8 mouse cellular contexts compared by ENCODE assay signal in genomic region chr19:28834388-28834787, GRCm38 (mm10). TPM values are rescaled to one million over a fixed set of nuclear protein-coding genes. Genes with fewer than 3 reads are reported as not detected.
A peak's percentile ranks its signal among the peaks of the same experiment; 100 is the strongest.
DNase-seq lines count a peak whose midpoint lies in the region; ATAC-seq and TF ChIP-seq lines count a peak whose summit lies in the region.

No protein-coding gene starts in this region.

- intact Hi-C loops in gastrocnemius, postnatal 36 days (cut with DNase I), result no loop called here

- no peak for TF ChIP-seq EP300 in ES-Bruce4 (IDR thresholded peaks at IDR 0.05; ENCODE audit: insufficient read depth, low read depth, low read length)

- H3K27me3 ChIP-seq in ES-Bruce4 (ENCODE audit: control insufficient read depth, insufficient read depth, low read length, poor library complexity, severe bottlenecking), result no peaks in the 10 kb centered on the region
- H3K27me3 ChIP-seq in forebrain, embryonic 10.5 days (ENCODE audit: poor library complexity, severe bottlenecking), result peaks cover 53% of the 10 kb centered on the region
- H3K27me3 ChIP-seq in kidney, embryonic 14.5 days (ENCODE audit: control insufficient read depth, insufficient read depth, low read length), result peaks cover 19% of the 10 kb centered on the region

- WGBS in forebrain, embryonic 10.5 days, result 7% methylated on average over 10 of the region's 10 CpGs
- WGBS in kidney, embryonic 14.5 days, result 7% methylated on average over 10 of the region's 10 CpGs

- peak; percentile 37 for DNase-seq in cerebellum, adult 11 months
- DNase-seq in cerebellum, postnatal 4 days (ENCODE audit: low spot score in 2 of 2), result no peak
- DNase-seq in forebrain, embryonic 10.5 days (ENCODE audit: extremely low spot score, low spot score), result no peak
- DNase-seq in lung, postnatal 10 days, result peak; percentile 15
- peak; percentile 14 for DNase-seq in testis, postnatal 14 days (ENCODE audit: low spot score)
- no peak for DNase-seq in gastrocnemius, postnatal 36 days

- peak; percentile 66 for ATAC-seq in kidney, embryonic 14.5 days (ENCODE audit: low FRiP score, low TSS enrichment)

- H3K4me3 ChIP-seq in ES-Bruce4 (ENCODE audit: low read depth, low read length), result peak overlapping the region; percentile 83
- peak overlapping the region; percentile 72 for H3K4me3 ChIP-seq in forebrain, embryonic 10.5 days
- H3K4me3 ChIP-seq in kidney, embryonic 14.5 days (ENCODE audit: low read length), result peak overlapping the region; percentile 53

- TF ChIP-seq POLR2A in ES-Bruce4 (IDR thresholded peaks at IDR 0.05; ENCODE audit: insufficient read depth, low read length), result no peak

- H3K4me1 ChIP-seq in ES-Bruce4 (ENCODE audit: control insufficient read depth, insufficient read depth, low read length), result no peaks in the 10 kb centered on the region
- H3K4me1 ChIP-seq in forebrain, embryonic 10.5 days, result peaks cover 16% of the 10 kb centered on the region
- H3K4me1 ChIP-seq in kidney, embryonic 14.5 days (ENCODE audit: control insufficient read depth, insufficient read depth, low read length), result 0 out of 2 replicates have a peak, but pooled peaks cover 3% of the 10 kb centered on the region

- H3K36me3 ChIP-seq in ES-Bruce4 (ENCODE audit: control insufficient read depth, insufficient read depth, low read length, poor library complexity, severe bottlenecking), result no peaks in the 10 kb centered on the region
- H3K36me3 ChIP-seq in forebrain, embryonic 10.5 days (replicated peaks), result no peaks in the 10 kb centered on the region
- no peaks in the 10 kb centered on the region for H3K36me3 ChIP-seq in kidney, embryonic 14.5 days (ENCODE audit: control insufficient read depth, insufficient read depth, low read length)

- no peak overlapping the region for H3K27ac ChIP-seq in ES-Bruce4 (ENCODE audit: insufficient read depth, low read length)
- H3K27ac ChIP-seq in forebrain, embryonic 10.5 days, result no peak overlapping the region
- no peak overlapping the region for H3K27ac ChIP-seq in kidney, embryonic 14.5 days (ENCODE audit: low read depth, low read length)

- peak overlapping the region; percentile 96 for H3K4me2 ChIP-seq in kidney, embryonic 14.5 days (replicated peaks; ENCODE audit: low read depth, low read length)

- H3K9me3 ChIP-seq in ES-Bruce4 (replicated peaks; ENCODE audit: control insufficient read depth, insufficient read depth, low read length, poor library complexity, severe bottlenecking), result no peaks in the 10 kb centered on the region
- H3K9me3 ChIP-seq in forebrain, embryonic 10.5 days, result no peaks in the 10 kb centered on the region
- no peaks in the 10 kb centered on the region for H3K9me3 ChIP-seq in kidney, embryonic 14.5 days (ENCODE audit: control insufficient read depth, low read length)

- H3K9ac ChIP-seq in ES-Bruce4 (ENCODE audit: low read depth, poor library complexity, severe bottlenecking), result peak overlapping the region; percentile 17
- H3K9ac ChIP-seq in kidney, embryonic 14.5 days (ENCODE audit: low read depth, low read length), result no peak overlapping the region

- TF ChIP-seq CTCF in ES-Bruce4 (IDR thresholded peaks at IDR 0.05; ENCODE audit: low read depth, low read length), result no peak

RNA-seq across cellular contexts. Expression of gene Slc1a1, which starts 0.5 kb away (rescaled TPM):
- polyA plus RNA-seq in ES-Bruce4 (2011; ENCODE audit: insufficient read depth, insufficient read length, low read depth, missing spikeins), result 0.27 and 0.88 TPM in 2 replicates
- polyA plus RNA-seq in forebrain, embryonic 10.5 days (2016; fragmentation: Nextera tagmentation; extraction: Ambion mirVana), result 0.52 and 0.65 TPM in 2 replicates
- polyA plus RNA-seq in kidney, embryonic 14.5 days (2014; fragmentation: Nextera tagmentation; extraction: Ambion mirVana), result 1.2 and 1.3 TPM in 2 replicates
- 1 to 10 TPM; 1.5 to 2.9 TPM for total RNA-seq in gastrocnemius, postnatal 36 days (2021)

Comparison
In these comparisons a context has a peak if more than half of its experiments do, and no peak if none do; other contexts are left out.
1. DNase-seq: peak in cerebellum, adult 11 months (single experiment), lung, postnatal 10 days (single experiment) and testis, postnatal 14 days (single experiment); none in cerebellum, postnatal 4 days (0 of 2), forebrain, embryonic 10.5 days (single experiment) and gastrocnemius, postnatal 36 days (0 of 2).
2. Peak in every context shown above with its lines, with median percentiles within 50 percentile points of each other: H3K4me3 ChIP-seq.